Mouse (Mus musculus) right cerebral cortex, adult 2 months (tissue): ENCODE results near the gene Fam196b.

ENCODE experiments used
- DNase-seq, 2 experiments: peaks; one replicate each; pipeline ENCODE4 v3.0.0; 2021 to 2022; ENCODE audit warnings: low spot score in 2 of 2

Gene Fam196b

DNA sequence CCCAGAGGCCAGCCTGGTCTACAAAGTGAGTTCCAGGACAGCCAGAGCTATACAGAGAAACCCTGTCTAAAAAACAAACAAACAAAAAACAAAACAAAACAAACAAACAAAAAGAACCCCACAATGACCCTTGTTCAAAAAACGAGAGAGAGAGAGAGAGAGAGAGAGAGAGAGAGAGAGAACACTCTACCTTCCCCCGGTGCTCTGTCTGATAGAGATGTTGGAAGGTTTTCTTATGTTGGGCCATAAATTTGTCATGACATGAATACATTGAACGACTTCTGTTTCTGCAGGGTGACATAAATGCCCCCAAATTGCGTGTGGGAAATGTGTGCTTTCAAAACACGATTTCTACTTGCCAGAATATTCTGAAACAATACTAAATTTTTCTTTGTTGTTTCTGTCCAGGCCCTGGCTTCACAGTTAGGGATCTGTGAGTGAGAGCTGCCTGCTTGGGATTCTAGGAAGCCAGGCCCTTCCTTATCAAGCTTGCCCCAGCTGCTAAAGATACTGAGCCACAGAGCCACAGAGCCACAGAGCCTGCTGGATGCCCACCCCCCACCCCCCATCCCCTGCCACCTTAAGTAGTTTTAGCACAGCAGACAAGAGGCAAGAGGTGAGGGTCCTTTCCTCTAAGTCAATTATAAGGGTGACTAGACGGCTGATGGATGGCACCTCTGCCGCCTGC, 17.9 kb downstream of the Fam196b start:
- DNase-seq = no peak

DNA sequence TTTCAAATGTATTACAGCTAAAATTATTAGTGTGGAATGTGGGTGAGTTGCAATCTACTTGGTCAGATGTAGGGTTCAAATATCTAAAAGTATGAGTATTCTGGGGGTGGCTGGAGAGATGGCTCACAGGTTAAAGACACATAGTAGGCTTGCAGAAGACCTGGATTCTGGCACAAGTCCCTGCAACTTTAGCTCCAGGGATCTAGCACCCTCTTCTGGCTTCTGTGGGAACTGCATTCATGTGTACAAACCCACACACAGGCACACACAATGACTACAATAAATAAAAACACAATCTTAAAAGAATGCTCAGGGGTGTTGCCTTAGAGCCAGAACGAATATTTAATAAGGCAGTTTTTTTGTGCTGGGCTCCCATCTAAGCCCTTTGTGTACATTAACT, 23.3 kb downstream of the Fam196b start:
- DNase-seq = no peak

DNA sequence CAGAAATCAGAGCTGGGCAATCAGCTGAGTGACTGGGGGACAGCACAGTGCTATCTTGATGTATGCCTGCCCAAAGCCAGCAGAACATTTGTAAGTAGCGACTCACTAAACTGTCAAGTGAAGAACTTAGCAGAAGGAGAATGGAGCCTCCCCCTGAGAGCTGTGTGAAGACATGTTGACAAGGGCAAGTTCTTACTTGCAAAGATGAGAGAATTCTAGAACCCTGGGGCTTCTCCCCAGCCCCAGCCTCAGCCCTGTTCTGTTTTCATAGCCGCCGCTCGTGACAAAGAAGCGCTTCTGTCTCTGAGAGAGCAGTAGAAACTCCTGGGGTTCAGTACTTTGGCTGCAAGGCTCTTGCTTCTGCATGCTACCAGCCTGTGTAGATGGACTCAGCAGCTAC, 25.1 kb downstream of the Fam196b start:
- DNase-seq = no peak

GRCm38 (mm10) chr11:34343742-34344307, 29.2 kb downstream of the Fam196b start:
- no peak for DNase-seq

DNA sequence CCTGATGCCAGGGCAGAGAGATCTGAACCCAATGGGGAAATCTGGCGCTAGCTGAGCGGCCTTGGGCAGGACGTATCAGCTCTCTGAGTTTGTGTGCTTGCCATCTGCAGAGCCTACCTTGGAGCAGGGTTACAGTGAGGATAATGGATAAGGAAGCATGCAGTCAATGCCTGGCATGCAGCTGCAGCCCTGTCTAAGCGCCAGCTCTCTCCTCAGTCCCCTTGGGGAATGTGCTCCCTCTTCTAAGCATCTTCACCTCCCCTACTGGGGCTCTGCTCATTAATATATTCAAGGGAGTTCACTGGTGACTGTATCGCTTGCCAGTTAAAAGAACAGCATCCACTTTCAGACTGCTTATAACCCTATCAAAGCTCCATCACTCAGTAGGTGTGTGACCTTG, 29.7 kb downstream of the Fam196b start:
- no peak for DNase-seq

DNA sequence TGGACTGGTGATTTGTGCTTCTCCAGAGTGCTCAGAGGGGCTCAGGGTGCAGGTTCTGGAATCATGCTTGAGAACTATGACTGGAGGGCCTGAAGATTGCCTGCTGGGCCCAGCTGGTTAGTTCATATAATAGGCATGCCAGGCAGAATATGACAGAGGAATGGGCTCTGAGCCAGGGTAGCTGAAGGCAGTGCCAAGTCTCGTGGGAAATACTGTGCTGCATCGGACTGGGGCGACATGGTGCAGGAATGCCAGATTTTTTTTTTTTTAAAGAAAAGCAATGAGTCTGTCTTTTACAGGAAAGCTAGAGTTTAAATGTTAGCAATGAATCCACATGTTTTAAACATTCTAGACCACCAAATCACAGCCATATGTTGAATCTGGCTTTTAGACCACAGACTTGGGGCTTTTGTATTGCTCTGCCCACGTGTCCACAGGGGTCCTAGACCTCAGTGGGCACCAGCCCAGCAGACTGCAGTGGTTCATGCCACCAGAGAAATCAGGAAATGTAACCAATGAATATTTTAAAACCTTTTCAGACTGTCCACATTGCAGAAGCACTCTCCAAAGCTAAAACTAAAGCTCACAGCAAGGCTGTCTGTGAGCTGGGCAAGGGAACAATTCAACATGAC, 33.8 kb downstream of the Fam196b start:
- DNase-seq = peak; percentile 55 to 60

- DNase-seq = no peak
These were observed 34.9 kb downstream of the Fam196b start for GRCm38 (mm10) chr11:34349453-34350056.

GRCm38 (mm10) chr11:34355406-34355805, 40.8 kb downstream of the Fam196b start:
- DNase-seq = no peak

DNA sequence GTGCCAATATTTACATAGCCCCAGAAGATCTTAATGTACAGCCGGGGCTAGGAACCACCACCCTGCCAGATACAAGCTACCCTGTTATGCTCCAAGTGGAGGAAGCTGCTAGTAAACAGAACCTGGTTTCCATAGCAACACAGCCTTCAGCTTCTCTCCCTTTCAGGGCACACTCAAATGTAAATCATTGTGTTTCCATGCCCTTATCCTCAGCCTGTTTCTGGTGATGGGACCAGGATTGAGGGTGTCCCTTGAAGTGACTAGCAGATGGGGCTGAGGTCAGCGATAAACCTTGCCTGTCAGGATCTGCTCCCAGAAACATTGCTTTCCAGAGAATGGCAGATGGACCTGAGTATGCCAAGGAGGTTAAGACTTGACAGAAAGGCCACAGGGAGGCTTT, 41.5 kb downstream of the Fam196b start:
- peak in 1 of 2 experiments; percentile 6 for DNase-seq

DNA sequence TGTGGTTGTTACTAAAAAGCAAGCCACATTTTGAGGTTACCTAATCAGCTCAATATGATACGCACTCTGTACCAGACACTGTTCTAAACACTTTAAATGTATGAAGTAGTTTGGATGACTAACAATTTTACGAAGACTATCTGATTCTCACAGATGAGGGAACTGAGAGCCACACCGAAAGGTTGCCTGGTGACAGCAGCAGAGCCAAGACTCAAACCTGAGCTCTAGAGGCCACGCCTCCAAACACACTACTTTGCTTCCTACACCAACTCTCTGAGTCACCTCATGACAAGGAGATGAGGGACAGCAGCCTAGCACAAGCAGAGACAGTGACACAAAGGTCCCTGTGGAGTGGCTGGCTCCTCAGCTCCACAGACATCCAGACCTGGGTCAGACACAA, 57.6 kb downstream of the Fam196b start:
- DNase-seq = no peak

DNA sequence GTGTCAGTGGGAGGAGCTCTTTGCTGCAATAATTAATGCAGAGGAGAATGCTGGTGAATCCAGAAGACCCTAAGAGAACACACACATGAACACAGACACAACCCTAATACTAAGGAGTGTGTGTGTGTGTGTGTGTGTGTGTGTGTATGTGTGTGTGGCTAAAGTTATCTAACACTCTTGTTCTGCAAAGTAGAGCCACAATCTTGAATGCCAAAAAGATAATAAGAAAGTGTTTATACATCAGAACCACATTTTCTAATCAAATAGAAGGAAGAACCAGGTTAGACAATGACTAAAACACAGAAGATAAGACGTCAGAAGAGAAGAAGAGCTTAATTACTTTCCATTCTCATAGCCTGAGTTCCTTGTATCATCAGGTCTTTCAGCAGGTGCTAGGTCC, 60.9 kb downstream of the Fam196b start:
- no peak for DNase-seq

DNA sequence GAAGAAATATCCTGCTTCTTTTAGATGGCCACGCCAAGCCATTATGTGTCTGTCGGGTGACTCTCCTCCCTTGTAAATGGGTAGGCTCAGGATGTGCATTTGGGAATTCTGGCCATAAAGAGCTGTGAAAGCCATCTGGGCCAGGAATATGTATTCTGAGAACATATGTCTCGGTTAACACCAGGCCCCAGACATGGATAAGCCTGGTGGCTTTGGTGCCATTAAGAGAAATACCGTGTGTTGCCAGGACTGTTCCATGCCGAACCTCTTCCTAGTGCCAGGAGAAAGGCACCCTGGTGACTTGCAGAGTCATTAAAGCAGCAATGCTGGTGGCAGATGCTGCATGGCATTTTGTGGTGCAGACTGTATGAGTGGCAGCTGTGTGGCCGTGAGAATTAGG, 63.0 kb downstream of the Fam196b start:
- no peak for DNase-seq

GRCm38 (mm10) chr11:34383501-34383900, 68.9 kb downstream of the Fam196b start:
- no peak for DNase-seq

DNA sequence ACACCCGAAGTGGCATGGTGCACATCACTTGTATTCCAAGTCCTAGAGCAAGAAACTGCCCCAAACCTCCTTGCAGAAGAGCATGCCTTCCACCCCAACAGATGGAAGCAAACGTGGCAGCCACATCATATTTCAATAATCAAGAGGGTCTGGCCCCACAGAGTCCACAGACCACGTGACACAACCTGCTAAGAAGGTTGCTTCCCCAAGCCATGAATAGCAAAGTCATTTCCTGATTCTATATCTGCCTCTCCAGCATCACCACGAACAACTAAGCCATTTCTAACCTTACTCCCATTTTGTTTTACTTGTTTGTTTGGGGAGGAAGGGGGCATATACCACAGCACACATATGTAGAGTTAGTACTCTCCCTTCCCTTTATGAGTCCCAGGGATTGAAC, 69.6 kb downstream of the Fam196b start:
- DNase-seq = no peak

DNA sequence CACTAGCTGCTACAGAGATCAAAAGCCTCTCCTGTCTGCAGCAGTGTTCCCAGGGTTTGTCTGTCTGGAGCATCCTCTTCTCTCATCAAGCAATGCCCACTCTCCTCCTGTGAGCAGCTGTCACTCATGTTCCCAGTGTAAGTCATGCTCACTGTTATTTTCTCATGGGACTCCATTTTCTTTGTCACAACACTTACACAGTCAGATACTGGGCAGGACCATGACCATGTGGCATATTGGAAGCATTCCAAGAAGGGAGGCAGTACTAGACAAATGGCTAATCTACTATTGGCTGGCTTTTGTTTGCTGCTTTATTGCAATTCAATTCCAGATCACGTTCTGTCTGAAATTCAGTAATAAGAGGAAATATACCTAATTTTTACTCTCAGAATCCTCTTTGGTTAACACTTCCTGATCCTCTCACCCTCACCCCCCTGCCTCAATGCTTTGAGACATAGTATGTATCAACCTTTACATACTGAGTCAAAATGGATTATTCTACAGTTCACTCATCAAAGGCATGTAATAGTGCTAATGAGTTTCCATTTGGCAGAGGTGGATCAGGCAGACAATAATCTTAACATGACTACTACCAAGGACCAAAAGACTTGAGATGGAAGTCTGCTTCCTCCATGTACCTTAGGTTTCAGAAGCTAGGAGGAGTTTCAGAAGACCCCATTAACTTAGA, 70.5 kb downstream of the Fam196b start:
- no peak for DNase-seq

DNA sequence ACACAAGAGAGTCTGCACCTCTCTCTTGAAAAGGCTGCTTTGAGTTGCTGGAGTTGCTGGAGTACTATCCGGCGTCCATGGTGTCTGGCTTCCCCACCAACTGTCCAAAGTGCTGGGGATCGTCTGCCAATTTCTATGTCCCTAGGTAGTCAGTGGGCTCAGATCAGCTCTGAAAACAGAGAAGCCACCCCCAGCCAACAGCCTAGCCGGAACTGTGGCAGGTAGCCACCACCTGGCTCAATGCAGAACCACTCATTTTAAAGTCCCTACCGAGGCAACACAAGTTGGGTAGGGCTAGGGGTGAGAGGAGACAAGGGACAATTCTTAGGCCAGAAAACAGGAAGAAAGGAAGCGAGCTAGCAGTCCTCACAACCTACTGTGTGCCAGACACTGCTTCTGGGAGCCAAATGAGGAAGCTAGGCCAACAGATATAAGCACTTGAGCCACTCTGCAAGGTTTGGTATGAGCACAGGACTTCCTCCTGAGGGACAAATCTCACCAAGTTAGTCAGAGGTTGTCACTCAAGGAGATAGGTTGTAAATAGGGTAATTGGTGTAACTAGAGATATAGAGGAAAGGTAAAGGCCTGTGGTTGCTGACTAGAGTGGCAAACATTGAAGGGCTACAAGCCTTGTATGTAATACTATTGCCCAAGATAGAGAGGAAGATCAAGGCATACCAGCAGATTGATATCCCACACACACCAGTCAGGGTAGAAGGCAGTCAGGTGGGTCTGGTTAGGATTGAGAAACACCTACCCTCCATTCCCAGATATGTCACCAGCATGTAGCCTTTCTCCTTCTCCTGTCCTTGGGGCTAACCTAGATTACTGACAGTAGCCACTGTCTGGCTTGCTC, 74.9 kb downstream of the Fam196b start:
- DNase-seq = no peak

DNA sequence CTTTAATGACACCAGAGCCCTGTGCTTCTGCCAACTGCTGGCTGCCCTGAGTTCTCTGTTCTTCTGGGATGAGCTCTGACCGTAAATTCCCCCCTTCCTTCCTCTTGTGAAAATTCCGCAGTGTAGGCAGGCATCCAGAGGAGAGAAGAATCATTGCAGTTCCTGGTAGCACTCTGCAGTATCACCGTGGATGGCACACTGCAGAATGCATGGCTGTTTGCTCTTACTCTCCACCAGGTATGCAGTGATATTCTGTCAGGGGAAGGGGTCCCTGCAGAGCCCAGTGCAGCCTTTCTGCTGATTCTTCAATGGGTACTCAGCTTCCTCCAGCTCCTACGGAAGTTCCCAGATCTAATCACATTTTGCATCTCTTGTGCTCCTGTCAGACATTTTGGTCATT, 77.5 kb downstream of the Fam196b start:
- no peak for DNase-seq

DNA sequence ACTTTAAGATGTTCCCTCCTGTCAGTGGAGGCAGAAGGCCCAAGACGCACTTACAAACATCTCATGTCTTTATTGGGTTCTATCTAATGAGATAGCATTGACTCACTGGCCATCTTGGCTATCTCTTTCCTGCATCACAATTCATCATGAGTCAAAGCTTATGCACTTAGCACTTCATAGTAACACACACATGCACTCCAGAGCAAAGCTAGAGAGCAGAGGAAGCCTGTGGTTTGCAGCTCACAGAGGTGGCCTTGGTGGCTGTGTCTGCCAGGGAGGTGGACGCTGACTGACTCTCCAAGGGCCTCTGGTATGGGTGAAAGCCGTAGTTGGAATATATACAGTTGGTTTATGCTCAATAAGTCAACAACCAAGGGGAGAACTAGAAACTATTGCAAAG, 81.2 kb downstream of the Fam196b start:
- DNase-seq = no peak

DNA sequence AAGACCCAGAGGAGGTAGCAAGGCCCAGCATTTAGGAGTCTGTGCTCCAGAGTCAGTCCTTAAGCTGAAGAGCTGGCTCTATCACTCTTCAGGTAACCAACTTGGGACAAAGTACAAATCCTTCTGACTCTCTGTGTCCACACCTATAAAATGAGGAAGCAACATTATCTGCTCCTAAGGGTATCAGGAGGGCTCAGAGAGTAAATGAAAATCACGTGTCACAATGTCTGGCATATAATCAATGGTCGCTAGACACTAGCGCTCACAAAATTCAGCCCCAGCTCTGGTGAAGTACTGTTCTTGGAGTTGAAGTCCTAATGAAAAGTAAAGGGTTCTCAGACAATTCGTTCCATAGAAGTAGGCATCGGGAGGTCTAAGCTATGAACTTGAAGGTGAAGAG, 83.0 kb downstream of the Fam196b start:
- no peak for DNase-seq

DNA sequence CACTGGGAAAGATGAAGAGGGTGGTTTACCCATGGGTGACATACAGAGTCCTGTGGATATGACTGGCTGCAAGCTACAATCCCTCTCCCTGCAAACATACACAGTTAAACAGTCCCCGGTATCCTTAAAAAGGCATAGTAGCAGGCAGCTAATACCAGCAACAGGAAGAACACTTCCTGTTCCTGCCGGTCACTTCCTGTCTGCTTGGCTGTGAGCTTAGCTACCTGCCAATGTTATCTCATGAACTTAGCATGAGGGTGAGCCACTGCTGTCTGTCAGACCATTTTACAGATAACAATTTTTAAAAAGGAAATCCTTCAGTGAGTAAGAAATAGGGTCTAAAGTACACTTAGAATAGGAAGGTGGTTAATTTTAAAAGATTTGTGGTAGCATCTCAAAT, 83.9 kb downstream of the Fam196b start:
- no peak for DNase-seq

- DNase-seq = no peak
These were observed 86.7 kb downstream of the Fam196b start for GRCm38 (mm10) chr11:34401343-34401742.

- DNase-seq = no peak
These were observed 90.7 kb downstream of the Fam196b start for GRCm38 (mm10) chr11:34405311-34405710.
